ENCODE assay signal across 27 mouse cellular contexts in the genomic region with DNA sequence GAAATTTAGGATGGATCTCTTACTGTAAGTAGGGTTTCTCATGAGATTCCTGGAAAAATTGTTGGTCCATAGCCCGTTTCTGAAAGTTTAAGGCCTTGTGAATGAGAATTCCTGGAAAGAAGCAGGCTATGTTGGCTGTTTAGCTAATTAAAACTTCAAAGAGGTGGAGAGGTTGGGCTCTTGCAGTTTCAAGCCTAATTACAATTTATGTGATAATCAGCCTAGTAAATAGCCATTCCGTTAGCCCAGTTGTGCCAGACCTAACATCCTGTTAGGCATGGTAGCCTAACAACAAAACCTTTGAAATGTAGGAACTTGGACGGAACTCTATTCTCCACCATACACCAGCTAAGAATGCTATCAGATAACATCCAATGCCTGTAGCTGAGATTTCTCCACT.
DNase-seq lines count a peak whose midpoint lies in the region; ATAC-seq and TF ChIP-seq lines count a peak whose summit lies in the region.
"Had no signal": no experiment of that assay in that cellular context is flagged by ENCODE, and none has a peak within 500 bp of the region (broad histone marks: within the 10 kb centered on the region; RNA-seq: fewer than 3 reads in every experiment).

No protein-coding gene starts in this region.

- DNase-seq in kidney, adult 2 months: peak; percentile 12
- DNase-seq in Muller cell, postnatal 12 days (ENCODE audit: inconsistent ontology term): peak; percentile 69
- DNase-seq in limb, embryonic 14.5 days (ENCODE audit: low spot score): no peak
- DNase-seq in layer of hippocampus, postnatal 36 days: no peak
- DNase-seq: adrenal gland, adult 8-10 months; B cell, adult 2 months; cerebellum, adult 8-10 months; cerebellum, postnatal 25 days; gastrocnemius, postnatal 14 days; heart, adult 18-20 months; heart, postnatal 4 days; kidney, postnatal 25 days; left cerebral cortex, postnatal 4 days; liver; lung, embryonic 14.5 days; lung, postnatal 14 days; midbrain, embryonic 14.5 days had no signal

- 47% methylated on average over 3 of the region's 3 CpGs for WGBS in kidney, adult 2 months
- WGBS in kidney, embryonic 14.5 days: 26% methylated on average over 3 of the region's 3 CpGs
- 24% methylated on average over 3 of the region's 3 CpGs for WGBS in limb, embryonic 14.5 days

- no peak for ATAC-seq in kidney, embryonic 14.5 days (ENCODE audit: low FRiP score, low TSS enrichment)
- ATAC-seq in limb, embryonic 14.5 days (ENCODE audit: low FRiP score, low read depth): no peak
- ATAC-seq: forebrain, embryonic 16.5 days; intestine, postnatal 0 days had no signal

- peaks cover 8% of the 10 kb centered on the region; the same call in 1 of the 2 replicates for H3K9me3 ChIP-seq in kidney, embryonic 14.5 days (ENCODE audit: control insufficient read depth, low read length)
- no peaks in the 10 kb centered on the region for H3K9me3 ChIP-seq in limb, embryonic 14.5 days (ENCODE audit: control insufficient read depth, low read length)
- H3K9me3 ChIP-seq: embryonic facial prominence, embryonic 15.5 days; liver, embryonic 15.5 days had no signal

- H3K4me1 ChIP-seq in kidney, adult 2 months (ENCODE audit: control insufficient read depth, insufficient read depth, low read length): no peaks in the 10 kb centered on the region
- H3K4me1 ChIP-seq in kidney, embryonic 14.5 days (ENCODE audit: control insufficient read depth, insufficient read depth, low read length): peaks cover 3% of the 10 kb centered on the region; the same call in 1 of the 2 replicates
- peaks cover 14% of the 10 kb centered on the region for H3K4me1 ChIP-seq in brown adipose tissue, adult 24 weeks (ENCODE audit: control insufficient read depth, insufficient read depth, insufficient read length, low read length)
- no peaks in the 10 kb centered on the region for H3K4me1 ChIP-seq in limb, embryonic 14.5 days (ENCODE audit: control insufficient read depth, insufficient read depth, low read length)
- H3K4me1 ChIP-seq: embryonic facial prominence, embryonic 15.5 days; liver, embryonic 15.5 days had no signal

- no peak for TF ChIP-seq POLR2A in kidney, adult 2 months (IDR thresholded peaks at IDR 0.05; ENCODE audit: low read depth, low read length)
- TF ChIP-seq POLR2A in limb, embryonic 14.5 days (IDR thresholded peaks at IDR 0.05; ENCODE audit: borderline replicate concordance, extremely low read depth, insufficient read depth, insufficient read length): no peak

- H3K27me3 ChIP-seq in kidney, adult 2 months (replicated peaks; ENCODE audit: control insufficient read depth, insufficient read depth, low read length): no peaks in the 10 kb centered on the region
- H3K27me3 ChIP-seq in kidney, embryonic 14.5 days (ENCODE audit: control insufficient read depth, insufficient read depth, low read length): no peaks in the 10 kb centered on the region
- H3K27me3 ChIP-seq in limb, embryonic 14.5 days (ENCODE audit: control insufficient read depth, insufficient read depth, low read length): no peaks in the 10 kb centered on the region
- H3K27me3 ChIP-seq: embryonic facial prominence, embryonic 15.5 days; heart, embryonic 12.5 days; hindbrain, embryonic 13.5 days; liver, embryonic 15.5 days had no signal

- H3K9ac ChIP-seq in kidney, embryonic 14.5 days (ENCODE audit: low read depth, low read length): no peak overlapping the region
- H3K9ac ChIP-seq in limb, embryonic 14.5 days (ENCODE audit: low read depth, low read length, severe bottlenecking): no peak overlapping the region
- H3K9ac ChIP-seq: embryonic facial prominence, embryonic 15.5 days; heart, embryonic 12.5 days; hindbrain, embryonic 13.5 days; liver, embryonic 15.5 days; lung, embryonic 14.5 days had no signal

- H3K36me3 ChIP-seq in kidney, adult 2 months (ENCODE audit: control insufficient read depth, insufficient read depth, low read length): no peaks in the 10 kb centered on the region
- no peaks in the 10 kb centered on the region for H3K36me3 ChIP-seq in kidney, embryonic 14.5 days (ENCODE audit: control insufficient read depth, insufficient read depth, low read length)
- H3K36me3 ChIP-seq in limb, embryonic 14.5 days (ENCODE audit: control insufficient read depth, insufficient read depth, low read length): no peaks in the 10 kb centered on the region
- H3K36me3 ChIP-seq: embryonic facial prominence, embryonic 10.5 days; embryonic facial prominence, embryonic 15.5 days; heart, embryonic 12.5 days; hindbrain, embryonic 13.5 days; liver, embryonic 15.5 days had no signal

- H3K4me2 ChIP-seq in kidney, embryonic 14.5 days (replicated peaks; ENCODE audit: low read depth, low read length): no peak overlapping the region
- H3K4me2 ChIP-seq in limb, embryonic 14.5 days (replicated peaks; ENCODE audit: low read depth, low read length, severe bottlenecking): no peak overlapping the region
- H3K4me2 ChIP-seq: embryonic facial prominence, embryonic 15.5 days; heart, embryonic 12.5 days; hindbrain, embryonic 13.5 days; liver, embryonic 15.5 days; lung, embryonic 14.5 days had no signal

- TF ChIP-seq CTCF in kidney, adult 2 months (conservative IDR thresholded peaks at IDR 0.05; ENCODE audit: insufficient read depth, insufficient read length, low read depth, low read length): no peak

- H3K27ac ChIP-seq in kidney, adult 2 months (ENCODE audit: insufficient read depth, low read depth, low read length): no peak overlapping the region
- no peak overlapping the region for H3K27ac ChIP-seq in kidney, embryonic 14.5 days (ENCODE audit: low read depth, low read length)
- H3K27ac ChIP-seq in brown adipose tissue, adult 24 weeks (replicated peaks; ENCODE audit: low read depth, low read length): peak overlapping the region; percentile 85
- 0 out of 2 replicates have a peak overlapping the region, but pooled peaks have one; percentile 1 for H3K27ac ChIP-seq in limb, embryonic 14.5 days (replicated peaks; ENCODE audit: low read depth, low read length)
- H3K27ac ChIP-seq: embryonic facial prominence, embryonic 10.5 days; embryonic facial prominence, embryonic 15.5 days; hindbrain, embryonic 13.5 days; layer of hippocampus, adult 2 months; liver, embryonic 15.5 days had no signal

- H3K4me3 ChIP-seq in kidney, adult 2 months (ENCODE audit: insufficient read depth, low read depth, low read length): no peak overlapping the region
- H3K4me3 ChIP-seq in kidney, embryonic 14.5 days (ENCODE audit: low read length): no peak overlapping the region
- H3K4me3 ChIP-seq in brown adipose tissue, adult 24 weeks (ENCODE audit: insufficient read depth, low read depth, low read length): no peak overlapping the region
- H3K4me3 ChIP-seq in limb, embryonic 14.5 days (replicated peaks; ENCODE audit: low read length): no peak overlapping the region
- H3K4me3 ChIP-seq: embryonic facial prominence, embryonic 10.5 days; embryonic facial prominence, embryonic 15.5 days; heart, embryonic 12.5 days; hindbrain, embryonic 13.5 days; layer of hippocampus, adult 2 months; liver, embryonic 15.5 days had no signal

Comparison
In these comparisons a context has a peak if more than half of its experiments do, and no peak if none do; other contexts are left out.
1. DNase-seq: peak in kidney, adult 2 months (single experiment) and Muller cell, postnatal 12 days (single experiment); none in limb, embryonic 14.5 days (single experiment) and layer of hippocampus, postnatal 36 days (0 of 2).
2. H3K27ac ChIP-seq: peak in brown adipose tissue, adult 24 weeks (single experiment) and limb, embryonic 14.5 days (single experiment); none in kidney, adult 2 months (single experiment) and kidney, embryonic 14.5 days (single experiment).